Mouse (Mus musculus) spleen, postnatal 36 days (tissue): ENCODE data around the gene Fndc10.
A peak's percentile ranks its signal among the peaks of the same experiment; 100 is the strongest.
"Not testable (repeated sequence)": the region's sequence is repeated elsewhere in the genome, so short reads cannot be mapped to it uniquely, and the experiment has no call there.

Source experiments
- DNase-seq, 2 experiments: peaks; one replicate each; pipeline ENCODE4 v3.0.0; 2022; ENCODE audit warnings: low spot score in 2 of 2, mixed read lengths in 1 of 2

Fndc10 gene

GRCm38 (mm10) chr4:155683670-155684277, 10.4 kb upstream of the Fndc10 start:
- not testable (repeated sequence) for DNase-seq

DNA sequence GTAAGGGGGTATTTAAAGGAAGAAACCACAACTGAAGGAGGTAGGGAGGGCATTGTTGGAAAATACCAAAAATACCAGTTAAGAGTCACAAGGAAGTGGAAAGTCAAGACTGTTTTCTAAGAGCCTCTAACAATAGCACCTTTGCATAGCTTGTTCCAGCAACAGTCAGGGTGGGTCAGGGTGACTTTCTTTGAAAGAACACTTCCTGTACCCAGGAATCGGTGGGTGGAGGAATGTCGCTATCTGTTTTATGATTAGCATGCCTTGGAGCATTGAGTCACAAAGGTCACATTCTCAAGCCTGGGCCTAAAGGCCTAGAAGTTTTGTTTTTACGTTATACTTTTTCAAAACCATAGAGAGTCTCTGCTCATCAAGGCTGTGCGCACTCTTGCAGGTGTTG, 6.4 kb upstream of the Fndc10 start:
- not testable (repeated sequence) for DNase-seq

- no peak for DNase-seq
Observed at GRCm38 (mm10) chr4:155690571-155691375, 3.4 kb upstream of the Fndc10 start.

DNA sequence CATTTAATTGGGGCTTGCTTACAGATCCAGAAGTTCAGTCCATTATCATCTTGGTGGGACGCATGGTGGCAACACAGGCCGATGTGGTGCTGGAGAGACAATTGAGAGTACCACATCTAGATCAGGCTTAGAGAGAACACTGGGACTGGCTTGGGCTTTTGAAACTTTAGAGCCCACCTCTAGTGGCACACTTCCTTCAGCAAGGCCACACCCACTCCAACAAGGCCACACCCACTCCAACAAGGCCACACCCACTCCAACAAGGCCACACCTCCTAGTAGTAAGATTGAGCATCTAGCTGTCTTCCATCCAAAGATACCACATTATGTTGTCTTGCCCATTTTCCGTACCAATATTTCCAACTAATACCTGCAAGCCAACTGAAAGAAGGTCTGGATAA, 1.7 kb upstream of the Fndc10 start:
- DNase-seq: no peak

DNA sequence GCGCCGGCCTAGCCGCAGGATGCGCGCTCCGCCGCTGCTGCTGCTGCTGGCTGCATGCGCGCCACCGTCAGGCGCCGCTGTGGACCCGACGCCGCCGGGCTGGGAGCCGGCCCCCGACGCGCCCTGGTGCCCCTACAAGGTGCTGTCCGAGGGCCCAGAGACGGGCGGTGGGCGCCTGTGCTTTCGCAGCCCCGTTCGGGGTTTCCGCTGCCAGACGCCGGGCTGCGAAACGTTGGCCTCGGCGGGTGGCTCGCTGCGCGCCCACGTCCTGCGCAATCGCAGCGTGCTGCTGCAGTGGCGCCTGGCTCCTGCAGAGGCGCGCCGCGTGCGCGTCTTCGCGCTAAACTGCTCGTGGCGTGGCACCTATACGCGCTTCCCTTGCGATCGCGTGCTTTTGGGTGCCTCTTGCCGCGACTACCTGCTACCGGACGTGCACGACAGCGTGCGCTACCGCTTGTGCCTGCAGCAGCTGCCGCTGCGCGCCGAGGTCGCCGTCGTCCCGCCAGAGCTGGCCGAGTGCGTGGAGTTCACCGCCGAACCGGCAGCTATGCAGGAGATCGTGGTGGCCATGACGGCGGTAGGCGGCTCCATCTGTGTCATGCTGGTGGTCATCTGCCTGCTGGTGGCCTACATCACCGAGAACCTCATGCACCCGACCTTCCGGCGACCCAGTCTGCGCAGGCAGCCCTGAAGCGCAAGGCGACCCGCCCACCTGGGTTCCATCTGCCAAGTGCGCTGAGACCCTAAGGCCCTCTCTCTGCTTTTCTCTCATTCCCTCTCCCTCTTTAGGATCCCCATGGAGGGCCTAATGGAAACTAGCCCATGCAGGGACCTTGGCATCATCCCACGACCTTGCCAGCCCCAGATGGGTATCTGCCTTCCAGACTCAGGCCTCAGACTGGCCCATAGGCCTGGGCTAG, 600 bp downstream of the Fndc10 start:
- peak; percentile 43 to 63 for DNase-seq

DNA sequence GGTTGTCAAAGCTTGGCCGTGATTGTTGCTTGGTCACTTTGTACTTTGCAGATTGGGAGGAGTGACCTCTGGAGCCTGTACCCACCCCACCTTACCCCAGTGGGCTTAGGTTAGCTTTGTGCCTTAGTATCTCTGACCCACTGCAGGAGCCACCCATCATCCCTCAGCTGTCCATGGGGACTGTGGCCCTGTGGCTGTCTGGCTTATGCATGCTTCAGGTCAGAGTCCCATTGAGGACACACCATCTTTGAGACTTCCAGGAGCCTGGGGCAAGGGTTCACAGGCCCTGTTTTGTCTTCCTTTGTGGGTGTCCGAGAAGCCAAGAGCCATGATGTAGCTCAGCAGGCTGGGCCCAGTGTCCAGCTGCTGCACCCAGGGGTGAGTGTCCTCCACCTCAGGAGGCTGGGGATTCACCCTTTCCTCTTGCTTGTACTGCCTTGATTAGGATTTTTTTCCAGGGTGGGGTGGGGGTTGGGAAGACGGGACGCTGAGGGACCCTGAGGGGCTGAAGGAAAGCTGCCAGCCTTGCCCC, 1.5 kb downstream of the Fndc10 start:
- DNase-seq: no peak

DNA sequence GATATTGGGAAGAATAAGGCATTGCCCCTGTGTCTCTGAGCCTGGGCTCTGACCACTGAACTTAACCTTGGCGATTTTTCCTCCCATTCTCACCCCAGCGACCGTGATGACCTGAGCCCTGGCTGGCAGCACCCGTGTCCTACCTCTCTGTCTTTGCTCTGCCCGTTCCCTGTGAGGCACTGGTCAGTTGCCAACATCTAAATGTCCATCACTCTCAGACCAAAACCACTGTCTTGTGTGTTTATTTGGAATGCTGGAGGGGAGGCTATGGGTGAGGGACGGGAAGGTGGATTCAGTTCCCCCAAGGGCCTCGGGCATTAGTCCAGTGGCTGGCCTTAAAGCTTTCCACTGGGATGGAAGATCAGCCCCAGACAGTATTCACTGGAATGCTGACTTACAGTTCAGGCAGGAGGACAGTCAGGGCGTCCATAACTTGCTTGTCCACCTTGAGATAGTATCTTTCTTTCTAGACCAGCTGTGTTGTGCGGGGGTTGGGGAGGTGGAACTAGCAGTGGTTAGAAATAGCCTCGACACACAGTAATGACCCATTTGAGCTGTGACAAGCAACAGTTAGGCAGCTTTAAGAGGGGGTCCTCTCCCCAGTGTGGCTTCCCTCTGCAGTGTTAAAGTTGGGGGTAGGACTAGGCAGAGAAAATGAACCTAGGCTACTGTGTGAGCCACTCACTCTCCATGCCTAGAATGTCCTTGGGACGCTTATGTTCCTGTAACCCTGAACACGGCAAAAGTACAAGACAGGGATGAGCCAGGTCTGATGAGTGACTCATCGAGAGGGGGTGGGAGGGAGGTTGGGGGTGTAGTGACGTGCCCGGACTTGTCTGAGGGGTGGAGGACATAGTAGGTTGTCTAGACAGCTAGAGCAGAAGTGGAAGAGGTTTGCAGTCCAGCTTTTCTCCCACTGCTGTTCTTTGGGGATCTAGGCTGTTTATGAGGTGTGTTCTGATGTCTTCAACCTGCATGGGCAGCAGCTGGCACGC, 2.4 kb downstream of the Fndc10 start:
- no peak for DNase-seq

GRCm38 (mm10) chr4:155700425-155700824, 6.3 kb downstream of the Fndc10 start:
- no peak for DNase-seq

- DNase-seq: no peak
Observed at GRCm38 (mm10) chr4:155703425-155703929, 9.3 kb downstream of the Fndc10 start.

DNA sequence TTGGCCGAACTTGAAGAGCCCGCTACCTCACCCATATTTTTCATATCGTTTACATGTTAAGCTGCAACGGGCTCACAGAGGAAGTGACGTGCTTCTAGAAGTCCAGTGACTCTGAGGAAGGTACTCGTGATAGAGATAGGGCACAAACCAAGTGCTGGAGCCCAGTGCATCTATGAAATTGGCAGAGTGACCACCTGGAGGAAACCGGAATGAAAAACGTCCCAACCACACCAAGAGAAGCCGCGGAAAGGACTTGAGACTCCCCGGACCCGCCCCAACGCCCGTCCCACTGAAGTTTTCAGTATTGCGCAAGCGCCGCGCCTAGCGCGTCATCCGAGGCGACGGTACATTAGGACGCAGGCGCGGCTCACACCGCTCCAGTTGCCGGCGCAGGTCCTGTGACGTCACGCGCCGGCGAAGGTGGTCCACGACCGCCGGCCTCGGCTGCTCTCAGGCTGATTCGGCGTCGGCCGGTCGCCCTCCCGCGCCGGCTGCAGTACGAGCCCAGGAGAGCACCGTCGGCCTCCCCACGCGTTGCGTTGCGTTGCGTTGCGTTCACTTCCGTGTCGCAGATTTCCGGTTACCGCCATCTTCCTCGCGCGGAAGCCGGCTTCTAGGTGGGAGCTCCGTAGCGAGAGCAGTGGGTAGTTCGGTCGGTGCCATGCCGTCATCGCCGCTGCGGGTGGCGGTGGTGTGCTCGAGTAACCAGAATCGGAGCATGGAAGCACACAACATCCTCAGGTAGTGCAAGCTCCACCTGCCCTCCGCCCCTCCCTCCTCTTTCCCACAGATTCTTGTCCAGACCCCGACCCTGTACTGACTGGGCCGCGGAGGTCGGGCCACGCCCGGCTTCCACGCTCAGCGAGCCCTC, 10.8 kb downstream of the Fndc10 start, which contains the start of gene Ssu72:
Ssu72 (plus strand) TSS at position 80 of the 871 bp plus-strand sequence.
- peak; percentile 88 to 92 for DNase-seq

- no peak for DNase-seq
Observed at GRCm38 (mm10) chr4:155705592-155705929, 11.4 kb downstream of the Fndc10 start.

GRCm38 (mm10) chr4:155708582-155708981, 14.4 kb downstream of the Fndc10 start:
- no peak for DNase-seq

- DNase-seq: no peak
Observed at GRCm38 (mm10) chr4:155708988-155709387, 14.8 kb downstream of the Fndc10 start.

DNA sequence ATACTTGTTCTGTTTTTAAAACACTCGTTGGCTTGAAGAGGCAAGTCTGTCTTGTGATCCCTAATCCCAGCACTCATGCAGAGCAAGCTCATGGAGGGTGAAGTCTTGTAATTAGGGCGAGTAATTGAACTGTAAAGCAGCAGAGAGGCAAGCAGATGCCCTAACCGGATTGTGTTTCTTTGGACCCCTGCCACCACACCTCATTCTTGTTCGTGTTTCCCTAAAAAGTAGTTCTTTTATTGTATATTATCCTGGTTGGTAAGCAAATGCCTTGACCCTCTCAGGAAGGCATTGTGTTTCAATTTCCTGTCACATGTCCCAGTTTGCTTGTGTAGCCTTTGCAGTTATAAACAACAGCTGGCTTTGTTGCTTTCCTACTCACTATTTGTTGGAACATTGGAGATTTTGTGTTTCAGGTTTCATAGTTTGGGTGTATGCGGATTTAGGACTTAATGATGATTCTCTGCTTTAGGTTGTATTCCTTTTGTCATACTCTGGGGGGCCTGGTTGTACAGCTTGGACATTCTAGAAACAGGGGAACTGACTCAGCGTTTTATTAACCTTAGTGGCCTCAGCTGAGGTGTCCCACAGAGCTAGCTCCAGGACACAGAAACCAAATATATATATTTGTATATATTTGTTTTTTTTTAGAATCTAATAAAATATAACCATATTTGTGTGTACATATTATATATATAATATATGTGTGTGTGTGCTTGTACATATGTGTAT, 16.5 kb downstream of the Fndc10 start:
- no peak for DNase-seq

DNA sequence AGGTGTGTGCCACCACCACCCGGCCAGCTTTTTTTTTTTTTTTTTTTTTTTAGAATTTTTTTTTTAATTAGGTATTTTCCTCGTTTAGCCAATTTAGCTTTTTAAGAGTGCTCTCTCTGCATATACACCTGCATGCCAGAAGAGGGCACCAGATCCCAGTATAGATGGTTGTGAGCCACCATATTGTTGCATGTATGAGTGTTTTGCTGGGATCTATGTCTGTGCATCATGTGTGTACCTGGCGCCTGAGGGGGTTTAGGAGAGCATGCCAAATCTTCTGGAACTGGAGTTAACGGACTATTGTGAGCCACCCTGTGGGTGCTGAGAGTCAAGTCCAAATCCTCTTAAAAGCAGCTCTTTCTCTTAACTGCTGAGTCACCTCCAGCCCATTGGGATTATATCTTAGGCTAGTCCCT, 27.5 kb downstream of the Fndc10 start:
- DNase-seq: peak in 1 of 2 experiments; percentile 29

DNA sequence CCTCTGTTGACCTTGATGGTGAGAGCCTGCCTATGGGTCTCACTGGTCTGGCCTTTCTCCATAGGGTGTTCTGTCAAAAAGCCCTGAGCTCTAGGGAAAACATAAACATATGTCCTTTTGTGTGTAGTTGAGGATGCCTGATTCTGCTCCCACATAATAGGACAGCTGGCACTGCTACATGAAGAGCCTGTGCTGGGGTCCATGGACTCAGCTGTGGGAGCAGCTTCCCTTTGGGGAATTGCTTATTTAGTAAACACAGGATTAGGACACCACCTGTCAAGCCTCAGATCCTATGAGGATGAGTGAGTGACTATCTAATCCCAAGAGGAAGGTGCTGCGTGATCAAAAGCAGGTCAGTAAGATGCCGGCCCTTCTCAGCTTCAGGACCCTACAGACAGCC, 33.9 kb downstream of the Fndc10 start:
- no peak for DNase-seq

GRCm38 (mm10) chr4:155733267-155733666, 39.1 kb downstream of the Fndc10 start:
- DNase-seq: no peak

- peak; percentile 74 to 75 for DNase-seq
Observed at GRCm38 (mm10) chr4:155734350-155734941, 40.3 kb downstream of the Fndc10 start, which contains the start of gene Tmem240. TSS of gene Tmem240 (plus strand) at chr4:155734800.
